Mouse (Mus musculus) megakaryocyte, adult 5-6 weeks (primary cell): Measurements from ENCODE around the gene Krt80. TPM values are rescaled to one million over a fixed set of nuclear protein-coding genes. Genes with fewer than 3 reads are reported as not detected.

Experiments
- ATAC-seq: 2 replicates; pipeline ENCODE4 v1.8.0; 2016; ENCODE audit warnings: mild to moderate bottlenecking, inconsistent platforms; ENCODE audit not compliant: poor library complexity, severe bottlenecking
- total RNA-seq, 2 experiments: library from RNA; stranded (forward) in 1 of 2; stranded (reverse) in 1 of 2; fragments of 153-499, 151-499 nt in 1 of 2; fragments of 221-1000, 200-1000 nt in 1 of 2; gene quantifications; 2 replicates each; pipeline versions ENCODE4 v1.2.3 to v1.2.4; 2015 to 2017

The Krt80 gene
- total RNA-seq, 2 experiments from 2014 or later = 31.7 to 45.8 TPM

GRCm38 (mm10) chr15:101375956-101376775 is 6.2 kb upstream of the Krt80 start:
- no peak for ATAC-seq

DNA sequence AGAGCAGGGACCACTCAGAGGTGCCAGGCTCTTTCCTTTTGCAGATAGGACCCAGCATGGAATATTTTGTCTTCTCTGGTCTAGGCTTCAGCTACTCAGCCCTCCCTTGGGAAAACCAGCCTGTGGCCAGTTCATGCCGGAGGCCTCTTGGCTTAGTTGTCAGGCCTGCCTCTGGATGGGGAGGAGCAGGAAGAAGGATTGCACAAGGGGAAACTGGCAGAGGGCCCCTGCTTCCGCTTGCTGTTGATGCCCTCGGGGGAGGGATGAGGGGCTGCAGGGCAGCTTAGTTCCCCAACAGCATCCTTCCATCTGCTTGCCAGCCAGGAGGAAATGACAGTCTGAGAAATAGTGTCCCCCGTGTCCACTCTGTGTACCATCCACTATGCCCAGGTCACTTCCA is 4.9 kb upstream of the Krt80 start:
- peak; percentile 60 for ATAC-seq

DNA sequence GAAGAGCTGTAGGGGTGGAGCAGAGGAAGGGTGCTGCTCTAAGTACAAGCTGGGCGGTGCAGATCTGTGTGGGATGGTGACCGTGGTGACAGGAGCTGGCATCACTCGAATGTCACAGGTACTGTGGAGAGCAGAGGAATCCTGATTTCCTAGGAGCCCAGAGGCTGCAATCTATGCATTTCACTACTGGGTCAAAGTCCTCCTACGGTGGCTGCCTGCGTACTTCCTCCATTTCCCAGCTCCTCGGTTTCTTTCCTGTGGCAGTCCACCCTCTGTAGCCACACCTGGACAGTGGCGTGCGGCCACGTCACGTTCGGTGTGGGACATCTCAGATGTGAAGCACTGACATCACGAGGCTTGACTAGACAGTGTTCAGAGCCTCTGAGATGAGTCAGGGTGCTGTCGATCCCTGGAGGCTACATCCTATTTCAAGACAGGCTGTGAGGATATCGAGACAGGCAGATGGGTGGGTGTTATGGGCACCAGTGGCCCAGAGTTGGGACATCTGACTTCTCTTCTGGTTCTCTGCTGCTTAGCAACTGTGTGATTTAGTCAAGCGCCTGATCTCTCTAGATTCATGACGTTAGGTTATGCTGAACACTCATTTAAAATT is 3.4 kb upstream of the Krt80 start:
- peak; percentile 43 for ATAC-seq

DNA sequence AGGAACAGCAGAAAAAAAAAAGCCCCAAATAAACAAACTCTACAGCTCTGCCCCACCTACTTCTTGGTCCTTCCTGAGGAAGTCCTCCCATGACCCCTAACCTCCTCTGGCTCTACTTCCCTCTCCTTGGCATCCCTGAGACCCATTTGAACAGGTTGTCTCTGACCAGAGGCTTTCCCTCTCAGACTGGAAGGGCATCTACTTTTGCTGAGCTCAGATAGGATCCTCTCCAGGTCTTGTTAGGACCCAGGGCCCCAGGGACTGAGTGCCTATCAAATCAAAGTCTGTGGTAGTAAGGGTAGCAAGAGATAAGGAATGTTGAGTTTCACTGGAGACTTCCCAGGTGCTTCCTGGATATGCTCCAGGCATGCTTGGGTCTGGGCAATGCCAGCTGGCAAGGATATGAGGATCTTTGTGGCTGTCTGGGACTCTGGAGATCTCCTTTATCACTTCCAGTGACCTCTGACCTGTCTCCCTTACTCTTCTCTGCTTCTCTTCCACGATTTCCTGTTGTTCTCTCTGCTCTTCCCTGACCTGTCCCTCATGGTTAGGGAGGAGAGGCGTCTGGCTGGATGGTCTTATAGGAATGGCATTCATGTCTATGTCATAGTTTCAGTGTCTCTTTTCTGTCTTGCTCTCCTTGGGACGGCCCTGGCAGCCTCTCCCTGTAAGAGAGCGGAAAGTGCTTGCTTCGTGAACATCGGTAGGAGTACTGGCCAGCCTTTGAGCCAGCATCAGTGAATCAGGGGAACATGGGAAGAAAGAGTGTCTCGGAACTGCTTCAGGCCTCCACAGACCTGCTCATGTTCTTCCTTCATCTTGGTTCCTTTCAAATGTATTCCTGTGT is 2.4 kb upstream of the Krt80 start:
- ATAC-seq = peak; percentile 41

GRCm38 (mm10) chr15:101371141-101371985 is 1.4 kb upstream of the Krt80 start:
- ATAC-seq = peak; percentile 26

- no peak for ATAC-seq
These were observed 421 bp downstream of the Krt80 start for GRCm38 (mm10) chr15:101369382-101370100.

GRCm38 (mm10) chr15:101368502-101369381 is 1.2 kb downstream of the Krt80 start:
- ATAC-seq = no peak

DNA sequence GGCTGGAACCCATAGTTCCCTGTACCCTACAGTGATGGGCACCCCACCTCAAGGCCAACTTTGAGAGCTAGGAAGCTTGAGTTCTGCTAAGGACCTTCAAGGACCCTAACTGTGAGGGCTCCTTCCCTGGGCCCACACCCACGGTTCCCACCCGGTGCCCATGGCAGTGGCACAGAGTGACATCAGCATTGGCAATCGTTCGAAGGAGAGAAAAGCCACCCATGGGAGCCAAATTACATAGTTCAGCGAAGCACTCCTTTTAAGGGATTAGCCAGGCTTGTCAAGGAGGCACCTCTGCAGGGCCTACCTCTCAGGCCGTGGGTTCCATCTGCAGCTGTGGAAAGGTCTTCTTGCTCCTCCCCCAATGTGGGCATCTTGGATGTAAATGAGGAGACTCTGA is 1.9 kb downstream of the Krt80 start:
- ATAC-seq = no peak

GRCm38 (mm10) chr15:101367497-101367896 is 2.5 kb downstream of the Krt80 start:
- peak; percentile 58 for ATAC-seq

GRCm38 (mm10) chr15:101366926-101367325 is 3.0 kb downstream of the Krt80 start:
- no peak for ATAC-seq

DNA sequence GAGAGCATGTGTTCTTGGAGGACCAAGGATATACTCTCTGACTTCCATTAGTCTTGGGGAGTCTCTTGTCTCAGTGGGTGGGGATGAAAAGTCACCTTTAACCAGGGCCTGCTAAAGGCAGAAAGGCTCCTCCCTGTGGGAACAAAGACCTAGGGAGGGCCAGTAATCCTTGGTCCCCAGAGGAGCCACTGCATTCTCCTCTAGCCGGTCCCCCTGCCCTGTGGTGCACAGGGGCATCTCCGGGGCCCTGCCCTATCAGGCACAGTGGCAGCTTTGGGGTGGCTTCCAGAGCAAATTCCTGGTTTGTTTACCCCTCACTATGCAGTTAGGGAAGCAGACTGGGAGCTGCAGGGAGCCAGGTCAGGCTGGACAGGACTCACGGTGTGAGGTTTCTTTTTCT is 3.5 kb downstream of the Krt80 start:
- ATAC-seq = no peak

DNA sequence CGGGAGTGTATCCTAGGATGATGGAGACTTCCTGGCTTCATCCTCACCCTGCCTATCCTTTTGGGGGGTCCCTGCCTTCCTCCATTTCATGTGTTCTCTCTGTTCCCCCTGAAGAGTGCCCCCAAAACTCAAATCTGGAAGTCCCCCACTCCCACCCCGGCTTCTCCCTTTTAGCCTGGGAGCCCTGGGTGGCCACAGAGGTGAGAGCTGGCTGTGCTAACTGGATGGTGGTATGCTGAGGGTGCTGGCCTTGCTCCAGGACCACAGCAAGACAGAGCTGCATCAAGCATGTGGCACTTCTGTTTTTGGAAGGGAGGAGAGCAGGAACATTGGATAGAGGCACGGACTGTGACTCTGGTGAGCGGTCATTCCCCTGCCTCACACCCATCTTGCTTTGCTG is 4.2 kb downstream of the Krt80 start:
- no peak for ATAC-seq

GRCm38 (mm10) chr15:101364891-101365671 is 4.9 kb downstream of the Krt80 start:
- ATAC-seq = no peak

- ATAC-seq = no peak
These were observed 5.5 kb downstream of the Krt80 start for GRCm38 (mm10) chr15:101364425-101364824.

- ATAC-seq = peak; percentile 41; the same call in 1 of the 2 replicates
These were observed 6.0 kb downstream of the Krt80 start for GRCm38 (mm10) chr15:101363933-101364332.

DNA sequence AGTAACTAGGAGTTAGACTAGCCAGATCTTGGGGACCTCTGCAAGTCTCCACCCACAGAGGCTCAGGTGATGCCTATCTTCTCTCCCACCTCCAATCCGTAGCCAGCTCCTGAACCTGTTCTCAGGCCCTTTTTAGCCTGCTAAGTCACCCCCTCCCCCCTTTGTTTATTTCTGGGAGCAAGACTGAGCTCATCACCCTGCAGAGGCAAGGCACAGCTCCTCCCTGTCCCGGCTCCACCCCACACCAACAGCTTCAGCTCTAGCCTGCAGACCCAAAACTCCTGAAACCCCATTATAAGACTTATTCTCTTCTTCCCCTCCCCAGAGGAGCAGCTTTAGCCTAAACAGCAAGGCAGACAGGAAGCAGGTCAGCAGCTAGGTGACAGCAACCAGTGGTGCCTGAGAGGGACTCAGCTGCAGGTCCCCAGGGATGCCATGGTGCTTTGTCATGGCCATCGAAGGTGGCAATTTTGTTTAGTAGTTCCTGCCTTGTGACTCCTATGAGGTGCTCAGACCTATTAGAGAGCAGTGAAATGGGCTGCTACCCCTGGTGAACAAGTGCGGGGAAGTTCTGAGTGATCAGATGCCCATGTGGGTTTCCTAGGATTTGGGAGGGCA is 7.5 kb downstream of the Krt80 start:
- no peak for ATAC-seq

GRCm38 (mm10) chr15:101355382-101355786 is 14.6 kb downstream of the Krt80 start:
- no peak for ATAC-seq
